Comparison of ENCODE assay signal across 17 mouse cellular contexts in the genomic region with DNA sequence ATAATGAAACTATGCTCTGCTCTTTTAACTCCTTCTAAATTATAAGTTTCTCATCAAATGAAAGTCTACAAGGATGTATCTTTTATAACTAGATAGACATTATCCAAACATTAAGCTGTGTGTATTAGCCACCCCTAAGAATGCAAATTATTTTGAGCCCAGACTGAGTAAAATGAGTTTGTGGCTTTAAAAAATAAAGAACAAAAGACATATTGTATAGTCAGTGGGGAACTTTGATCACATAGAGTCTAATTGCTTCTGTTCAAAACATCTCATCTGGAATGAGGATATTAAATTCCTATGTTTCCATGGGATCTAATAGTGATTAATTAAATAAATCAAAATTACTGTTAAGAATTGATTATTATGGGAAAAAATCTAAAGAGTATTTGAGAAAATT.
"Had no signal": no experiment of that assay in that cellular context is flagged by ENCODE, and none has a peak within 500 bp of the region (broad histone marks: within the 10 kb centered on the region; RNA-seq: fewer than 3 reads in every experiment).

No protein-coding gene starts in this region.

- H3K27me3 ChIP-seq: midbrain, embryonic 12.5 days; neural tube, embryonic 13.5 days; neural tube, embryonic 15.5 days had no signal

- H3K27ac ChIP-seq: midbrain, embryonic 10.5 days; midbrain, embryonic 12.5 days; neural tube, embryonic 13.5 days; neural tube, embryonic 15.5 days had no signal

- H3K36me3 ChIP-seq: midbrain, embryonic 10.5 days; midbrain, embryonic 12.5 days; neural tube, embryonic 13.5 days; neural tube, embryonic 15.5 days had no signal

- ATAC-seq: midbrain, embryonic 16.5 days had no signal

- H3K4me2 ChIP-seq: lung, embryonic 14.5 days; midbrain, embryonic 12.5 days; neural tube, embryonic 13.5 days; neural tube, embryonic 15.5 days had no signal

- H3K4me3 ChIP-seq: midbrain, embryonic 10.5 days; midbrain, embryonic 12.5 days; myocyte; neural tube, embryonic 13.5 days; neural tube, embryonic 15.5 days had no signal

- H3K9me3 ChIP-seq: midbrain, embryonic 10.5 days; midbrain, embryonic 12.5 days; neural tube, embryonic 13.5 days; neural tube, embryonic 15.5 days had no signal

- DNase-seq: lung, adult 18-20 months; lung, embryonic 14.5 days; lung, postnatal 10 days; lung, postnatal 4 days; right cerebral cortex, adult 18-20 months; right cerebral cortex, postnatal 25 days; right cerebral cortex, postnatal 4 days; spleen, adult 18-20 months; thymus, adult 18-20 months; thymus, postnatal 14 days; thymus, postnatal 36 days had no signal

- H3K9ac ChIP-seq: lung, embryonic 14.5 days; midbrain, embryonic 12.5 days; neural tube, embryonic 13.5 days; neural tube, embryonic 15.5 days had no signal

- H3K4me1 ChIP-seq: midbrain, embryonic 10.5 days; midbrain, embryonic 12.5 days; neural tube, embryonic 13.5 days; neural tube, embryonic 15.5 days had no signal
